Mouse (Mus musculus) MEL (cell line): ENCODE measurements around the gene Gtf2h5.

Source experiments
- EP300 ChIP-seq, 2 experiments: IDR thresholded peaks; 2 replicates each; pipeline ENCODE4 v1.6.1; 2011; ENCODE audit warnings: improper control_type of control experiment in 2 of 2, low read length in 2 of 2, low read depth in 1 of 2, mild to moderate bottlenecking in 1 of 2
- POLR2A ChIP-seq, 2 experiments: IDR thresholded peaks; 2 replicates each; pipeline ENCODE4 v1.6.1; 2011 to 2012; ENCODE audit warnings: low read length in 2 of 2, mild to moderate bottlenecking in 2 of 2, control low read depth in 1 of 2, improper control_type of control experiment in 1 of 2, low read depth in 1 of 2, moderate library complexity in 1 of 2; ENCODE audit not compliant: control insufficient read depth in 1 of 2, insufficient read depth in 1 of 2, poor library complexity in 1 of 2
- USF2 ChIP-seq, 2 experiments: IDR thresholded peaks; 2 replicates each; pipeline ENCODE4 v1.6.1; 2011 to 2012; ENCODE audit warnings: improper control_type of control experiment in 2 of 2, low read length in 2 of 2, borderline replicate concordance in 1 of 2, inconsistent platforms in 1 of 2, low read depth in 1 of 2, mild to moderate bottlenecking in 1 of 2; ENCODE audit not compliant: insufficient read depth in 1 of 2

DNA sequence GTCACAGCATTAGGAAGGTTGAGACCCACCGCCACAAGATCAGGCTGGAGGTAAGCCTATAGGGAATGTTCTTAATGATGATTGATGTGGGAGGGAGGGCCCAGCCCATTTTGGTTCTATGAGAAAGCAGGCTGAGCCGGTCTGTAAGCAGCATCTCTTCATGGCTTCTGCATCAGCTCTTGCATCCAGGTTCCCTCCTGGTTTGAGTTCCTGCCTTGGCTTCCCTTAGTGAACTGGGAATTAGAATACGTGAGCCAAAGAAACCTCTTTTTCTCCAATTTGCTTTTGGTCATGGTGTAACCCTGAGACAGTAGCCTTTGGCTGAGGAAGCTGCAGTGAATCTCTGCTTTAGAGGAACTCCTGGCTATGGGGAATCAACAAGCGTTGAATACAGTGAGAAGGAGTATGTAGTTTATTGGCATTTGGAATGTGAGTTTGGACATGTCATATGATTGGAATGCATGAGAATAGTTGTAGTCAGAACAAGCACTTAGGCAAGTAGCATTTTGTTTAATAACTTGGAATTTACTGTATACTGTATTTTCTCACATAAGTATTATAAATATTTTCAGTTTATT, 37.7 kb downstream of the Gtf2h5 start:
- no peak for TF ChIP-seq USF2 (IDR thresholded peaks at IDR 0.05; ENCODE audit: borderline replicate concordance in 1 of 2, insufficient read depth in 1 of 2, low read depth in 1 of 2, low read length in 2 of 2)
- TF ChIP-seq EP300 (IDR thresholded peaks at IDR 0.05; ENCODE audit: low read depth in 1 of 2, low read length in 2 of 2): no peak
- TF ChIP-seq POLR2A (IDR thresholded peaks at IDR 0.05; ENCODE audit: control insufficient read depth in 1 of 2, insufficient read depth in 1 of 2, low read depth in 1 of 2, low read length in 2 of 2, poor library complexity in 1 of 2): no peak
